Mouse (Mus musculus) right cerebral cortex, adult 18-20 months (tissue): ENCODE measurements around the gene Prima1.

ENCODE experiments used
- DNase-seq: peaks from one replicate; pipeline ENCODE4 v3.0.0; 2022; ENCODE audit warnings: mixed read lengths

The Prima1 gene

GRCm38 (mm10) chr12:103242083-103242581 is at the start of gene Prima1:
Prima1 (minus strand) TSS chr12:103242150.
- peak; percentile 53 for DNase-seq

- no peak for DNase-seq
Observed at GRCm38 (mm10) chr12:103287276-103287675, 45.3 kb upstream of the Prima1 start.

GRCm38 (mm10) chr12:103283411-103283810 is 41.5 kb upstream of the Prima1 start:
- DNase-seq = no peak

- DNase-seq = no peak
Observed at GRCm38 (mm10) chr12:103282936-103283335, 41.0 kb upstream of the Prima1 start.

GRCm38 (mm10) chr12:103281912-103282311 is 40.0 kb upstream of the Prima1 start:
- DNase-seq = no peak

GRCm38 (mm10) chr12:103281491-103281890 is 39.5 kb upstream of the Prima1 start:
- DNase-seq = no peak

- DNase-seq = peak; percentile 65
Observed at GRCm38 (mm10) chr12:103276422-103276821, 34.5 kb upstream of the Prima1 start.

GRCm38 (mm10) chr12:103273732-103274131 is 31.8 kb upstream of the Prima1 start:
- DNase-seq = no peak

GRCm38 (mm10) chr12:103273051-103273450 is 31.1 kb upstream of the Prima1 start:
- DNase-seq = peak; percentile 25

- DNase-seq = peak; percentile 18
Observed at GRCm38 (mm10) chr12:103272176-103272575, 30.2 kb upstream of the Prima1 start.

- no peak for DNase-seq
Observed at GRCm38 (mm10) chr12:103266605-103267004, 24.7 kb upstream of the Prima1 start.

GRCm38 (mm10) chr12:103262017-103262865 is 20.3 kb upstream of the Prima1 start:
- DNase-seq = no peak

GRCm38 (mm10) chr12:103252901-103253434 is 11.0 kb upstream of the Prima1 start:
- DNase-seq = no peak

GRCm38 (mm10) chr12:103251151-103251550 is 9.2 kb upstream of the Prima1 start:
- no peak for DNase-seq

GRCm38 (mm10) chr12:103250333-103250732 is 8.4 kb upstream of the Prima1 start:
- DNase-seq = no peak

GRCm38 (mm10) chr12:103243041-103243440 is 1.1 kb upstream of the Prima1 start:
- no peak for DNase-seq

GRCm38 (mm10) chr12:103242591-103243025 is 658 bp upstream of the Prima1 start:
- DNase-seq = peak; percentile 66

GRCm38 (mm10) chr12:103241311-103242082 is 453 bp downstream of the Prima1 start:
- DNase-seq = no peak

GRCm38 (mm10) chr12:103238924-103239460 is 3.0 kb downstream of the Prima1 start:
- DNase-seq = no peak

GRCm38 (mm10) chr12:103235856-103236255 is 6.1 kb downstream of the Prima1 start:
- no peak for DNase-seq

GRCm38 (mm10) chr12:103235251-103235650 is 6.7 kb downstream of the Prima1 start:
- DNase-seq = no peak

- DNase-seq = no peak
Observed at GRCm38 (mm10) chr12:103229058-103229457, 12.9 kb downstream of the Prima1 start.

GRCm38 (mm10) chr12:103226121-103226520 is 15.8 kb downstream of the Prima1 start:
- no peak for DNase-seq
